Mouse (Mus musculus): ENCODE measurements around the gene Supt5. TPM values are rescaled to one million over a fixed set of nuclear protein-coding genes. Genes with fewer than 3 reads are reported as not detected.

Gene Supt5
- polyA plus RNA-seq, 1 experiment from 2014 or later: 88.4 TPM

DNA sequence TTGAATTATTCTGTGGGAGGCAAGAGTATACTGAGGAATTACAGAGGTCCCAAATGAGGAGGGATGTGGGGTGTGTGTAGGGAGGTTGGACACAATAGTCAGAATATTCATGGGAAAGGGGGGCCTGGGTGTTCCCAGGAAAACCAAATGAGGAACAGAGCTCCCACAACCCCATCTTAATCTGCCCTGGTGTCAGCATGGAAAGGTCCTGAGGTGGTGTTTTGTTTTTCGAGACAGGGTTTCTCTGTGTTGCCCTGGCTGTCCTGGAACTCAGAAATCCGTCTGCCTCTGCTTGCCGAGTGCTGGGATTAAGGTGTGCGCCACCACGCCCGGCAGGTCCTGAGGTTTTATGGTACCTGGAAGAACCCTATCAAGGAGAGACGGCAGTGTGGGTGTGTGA, 19.9 kb upstream of the Supt5 start:
- Histone ChIP-seq H3K4me3 (no peak overlapping the region), H3K9me3 (no peaks in the 10 kb centered on the region), H3K4me2 (no peak overlapping the region), H3K27ac (peak overlapping the region; percentile 85), H3K36me3 (peaks cover 53% of the 10 kb centered on the region), H3K4me1 (peaks cover 26% of the 10 kb centered on the region), H3K27me3 (no peaks in the 10 kb centered on the region), H3K9ac (no peak overlapping the region)
- no peak for ATAC-seq (ENCODE audit: borderline replicate concordance, extremely low read depth, low FRiP score, low TSS enrichment)
- 48% methylated on average over 7 of the region's 7 CpGs for WGBS

DNA sequence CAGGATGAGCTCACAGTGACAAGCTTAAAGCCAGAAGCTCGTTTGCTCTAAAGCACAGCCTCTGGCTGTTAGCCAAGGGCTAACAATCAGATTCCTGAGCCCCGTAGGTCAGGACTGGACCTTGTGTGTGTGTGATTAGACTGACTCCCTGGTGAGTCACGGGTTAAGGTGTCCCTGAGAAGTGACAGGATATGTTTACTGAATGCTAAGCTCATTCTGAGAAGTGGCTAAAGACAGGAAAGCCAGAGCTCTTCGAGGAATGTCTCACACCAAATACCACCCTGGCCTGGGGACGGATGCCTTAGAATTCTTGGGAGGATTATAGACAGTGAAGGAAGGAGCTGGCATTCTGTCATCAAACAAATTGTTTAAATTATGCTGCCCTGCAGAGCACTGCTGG, 19.4 kb upstream of the Supt5 start:
- H3K36me3 ChIP-seq: peaks cover 54% of the 10 kb centered on the region
- H3K4me2 ChIP-seq: 0 out of 2 replicates have a peak overlapping the region, but pooled peaks have one; percentile 0
- peak overlapping the region; percentile 85 for H3K27ac ChIP-seq
- no peaks in the 10 kb centered on the region for H3K27me3 ChIP-seq
- H3K4me1 ChIP-seq: peaks cover 26% of the 10 kb centered on the region
- no peak for ATAC-seq (ENCODE audit: borderline replicate concordance, extremely low read depth, low FRiP score, low TSS enrichment)
- no peaks in the 10 kb centered on the region for H3K9me3 ChIP-seq
- H3K4me3 ChIP-seq: no peak overlapping the region
- whole genome bisulfite sequencing: 3% methylated on average over 5 of the region's 5 CpGs
- no peak overlapping the region for H3K9ac ChIP-seq

DNA sequence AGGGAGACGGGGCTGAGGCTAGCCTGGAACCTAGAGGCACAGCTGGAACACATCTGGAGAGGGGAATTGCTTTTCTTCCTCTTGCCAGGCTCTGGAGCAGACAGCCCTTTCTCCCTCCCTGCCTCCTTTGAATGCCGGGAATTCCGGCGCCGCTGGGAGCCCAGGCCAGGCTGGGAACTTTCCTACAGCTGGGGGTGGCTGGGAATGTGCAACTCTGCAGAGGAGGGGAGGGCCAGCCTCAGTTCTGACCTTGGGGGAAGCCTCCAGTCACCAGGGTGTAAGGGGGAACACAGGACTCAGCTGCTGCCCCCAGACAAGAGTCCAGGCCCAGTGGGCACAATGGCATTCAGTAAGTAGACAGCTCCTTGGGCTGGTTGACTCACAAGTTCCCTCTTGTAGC, 18.4 kb upstream of the Supt5 start:
- Histone ChIP-seq H3K27me3 (no peaks in the 10 kb centered on the region), H3K9ac (no peak overlapping the region; the same call in 1 of the 2 replicates), H3K4me2 (no peak overlapping the region), H3K4me3 (no peak overlapping the region), H3K36me3 (peaks cover 59% of the 10 kb centered on the region), H3K9me3 (no peaks in the 10 kb centered on the region), H3K4me1 (peaks cover 29% of the 10 kb centered on the region), H3K27ac (peak overlapping the region; percentile 85)
- 9% methylated on average over 5 of the region's 5 CpGs for WGBS
- peak; percentile 66 for ATAC-seq (ENCODE audit: borderline replicate concordance, extremely low read depth, low FRiP score, low TSS enrichment)

DNA sequence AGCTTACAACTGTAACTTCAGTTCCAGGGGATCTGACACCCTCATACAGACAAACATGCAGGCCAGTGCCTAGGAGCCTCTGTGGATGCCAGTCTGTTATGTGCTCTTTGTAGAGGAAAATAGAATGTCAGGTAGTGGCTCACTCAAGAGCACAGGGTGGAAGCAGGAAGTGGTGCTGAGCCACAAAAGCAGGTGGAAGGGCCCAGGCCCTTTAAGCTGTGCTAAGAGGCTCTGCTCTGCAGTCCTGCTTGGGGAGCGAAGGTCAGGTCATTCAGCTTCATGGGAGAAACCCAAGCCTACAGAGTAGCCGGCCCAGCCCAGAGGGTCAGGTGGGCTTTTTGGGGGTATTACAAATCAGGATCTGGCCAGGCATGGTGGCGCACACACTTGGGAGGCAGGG, 16.7 kb upstream of the Supt5 start:
- H3K27me3 ChIP-seq: no peaks in the 10 kb centered on the region
- peaks cover 44% of the 10 kb centered on the region for H3K36me3 ChIP-seq
- no peak for ATAC-seq (ENCODE audit: borderline replicate concordance, extremely low read depth, low FRiP score, low TSS enrichment)
- no peak overlapping the region for H3K4me3 ChIP-seq
- WGBS: 76% methylated on average over 3 of the region's 3 CpGs
- no peak overlapping the region for H3K9ac ChIP-seq
- no peak overlapping the region for H3K27ac ChIP-seq
- H3K9me3 ChIP-seq: no peaks in the 10 kb centered on the region
- peaks cover 35% of the 10 kb centered on the region for H3K4me1 ChIP-seq
- no peak overlapping the region for H3K4me2 ChIP-seq

GRCm38 (mm10) chr7:28354596-28354995, 16.1 kb upstream of the Supt5 start:
- no peak for ATAC-seq (ENCODE audit: borderline replicate concordance, extremely low read depth, low FRiP score, low TSS enrichment)
- no peak overlapping the region for H3K9ac ChIP-seq
- no peaks in the 10 kb centered on the region for H3K9me3 ChIP-seq
- no peaks in the 10 kb centered on the region for H3K27me3 ChIP-seq
- H3K36me3 ChIP-seq: peaks cover 38% of the 10 kb centered on the region
- 86% methylated on average over 3 of the region's 3 CpGs for WGBS
- H3K4me2 ChIP-seq: no peak overlapping the region
- no peak overlapping the region for H3K27ac ChIP-seq
- no peak overlapping the region for H3K4me3 ChIP-seq
- peaks cover 41% of the 10 kb centered on the region for H3K4me1 ChIP-seq

DNA sequence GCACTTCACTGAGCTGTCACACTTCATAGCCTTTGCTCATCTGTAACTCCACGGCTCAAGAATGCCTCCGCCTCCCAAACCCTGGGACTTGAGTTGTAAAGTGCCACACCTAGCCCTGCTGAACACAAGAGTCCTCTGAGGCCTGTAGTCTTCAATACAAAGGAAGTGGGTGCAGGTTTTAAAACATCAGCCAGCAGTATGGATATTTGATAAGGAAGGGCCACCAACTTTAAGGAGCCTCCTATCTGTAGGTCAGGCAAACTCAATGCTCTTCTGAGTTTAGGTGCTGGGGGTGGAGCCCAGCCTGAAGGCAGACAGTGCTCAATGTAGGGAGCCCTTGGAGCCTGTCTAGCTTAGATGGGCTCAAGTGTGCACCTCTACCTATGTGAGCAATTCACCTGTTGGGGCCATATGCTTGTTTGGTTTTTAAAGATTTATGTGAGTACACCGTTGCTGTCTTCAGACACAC, 15.6 kb upstream of the Supt5 start:
- Histone ChIP-seq H3K27ac (no peak overlapping the region), H3K9ac (no peak overlapping the region), H3K4me2 (no peak overlapping the region), H3K4me3 (no peak overlapping the region), H3K36me3 (peaks cover 35% of the 10 kb centered on the region), H3K4me1 (peaks cover 45% of the 10 kb centered on the region), H3K9me3 (no peaks in the 10 kb centered on the region), H3K27me3 (no peaks in the 10 kb centered on the region)
- ATAC-seq (ENCODE audit: borderline replicate concordance, extremely low read depth, low FRiP score, low TSS enrichment): no peak
- WGBS: 84% methylated on average over 3 of the region's 3 CpGs

DNA sequence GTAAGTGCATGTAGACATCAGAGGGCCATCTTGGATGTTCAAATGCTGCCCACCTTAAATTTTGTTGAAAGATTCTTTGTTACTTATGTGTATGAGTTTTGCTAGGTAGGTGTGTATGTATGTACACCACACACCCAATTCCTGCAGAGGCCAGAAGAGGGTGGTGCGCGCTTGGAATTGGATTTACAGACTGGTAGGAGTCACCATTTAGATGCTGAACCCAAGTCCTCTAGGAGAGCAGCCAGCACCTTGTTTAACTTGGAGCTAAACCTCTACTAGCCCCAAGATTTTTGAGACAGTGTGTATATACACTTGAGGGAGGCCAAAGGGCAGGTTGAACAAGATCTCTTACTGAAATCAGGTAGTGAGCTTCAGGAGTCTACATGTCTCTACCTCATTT, 14.7 kb upstream of the Supt5 start:
- ATAC-seq (ENCODE audit: borderline replicate concordance, extremely low read depth, low FRiP score, low TSS enrichment): no peak
- H3K4me1 ChIP-seq: peaks cover 37% of the 10 kb centered on the region
- no peaks in the 10 kb centered on the region for H3K27me3 ChIP-seq
- 89% methylated on average over 2 of the region's 2 CpGs for WGBS
- no peak overlapping the region for H3K4me3 ChIP-seq
- no peak overlapping the region for H3K4me2 ChIP-seq
- no peak overlapping the region for H3K9ac ChIP-seq
- peaks cover 33% of the 10 kb centered on the region for H3K36me3 ChIP-seq
- no peaks in the 10 kb centered on the region for H3K9me3 ChIP-seq
- no peak overlapping the region for H3K27ac ChIP-seq

DNA sequence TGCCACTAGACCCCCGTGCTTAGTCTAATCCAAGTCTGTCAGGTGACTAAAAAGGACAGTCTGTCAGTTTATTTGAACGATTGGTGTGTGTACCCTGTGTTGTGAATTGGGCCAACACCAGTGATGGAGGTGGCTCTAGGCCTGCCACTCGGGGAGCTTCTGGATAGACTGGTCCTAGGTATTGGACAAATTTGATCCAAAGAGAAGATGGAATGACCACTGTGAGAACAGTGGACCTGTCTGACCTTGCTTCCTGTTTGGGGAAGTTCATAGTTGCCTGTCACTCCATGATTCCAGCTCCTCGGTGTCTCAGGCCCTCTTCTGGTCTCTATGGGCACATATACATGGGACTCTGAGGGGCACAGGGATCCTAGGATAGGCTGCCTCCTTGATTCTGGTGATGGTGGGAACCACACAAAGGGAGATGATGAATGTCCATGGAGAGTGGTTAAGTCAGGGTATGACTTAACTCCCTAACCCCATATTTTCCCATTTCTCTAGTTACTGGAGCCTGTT, 13.2 kb upstream of the Supt5 start:
- no peaks in the 10 kb centered on the region for H3K9me3 ChIP-seq
- H3K36me3 ChIP-seq: peaks cover 33% of the 10 kb centered on the region
- H3K27ac ChIP-seq: no peak overlapping the region
- WGBS: 27% methylated on average over 4 of the region's 4 CpGs
- peak overlapping the region; percentile 95 for H3K9ac ChIP-seq
- H3K4me2 ChIP-seq: peak overlapping the region; percentile 70
- no peaks in the 10 kb centered on the region for H3K27me3 ChIP-seq
- peak overlapping the region; percentile 79 for H3K4me3 ChIP-seq
- no peak for ATAC-seq (ENCODE audit: borderline replicate concordance, extremely low read depth, low FRiP score, low TSS enrichment)
- H3K4me1 ChIP-seq: peaks cover 23% of the 10 kb centered on the region

GRCm38 (mm10) chr7:28350155-28350883, 11.8 kb upstream of the Supt5 start, which contains the start of gene Rps16:
Gene Rps16, plus strand, starts transcription at chr7:28350652.
- Histone ChIP-seq H3K27me3 (no peaks in the 10 kb centered on the region), H3K4me1 (peaks cover 20% of the 10 kb centered on the region), H3K27ac (peak within 1 kb of the TSS; percentile 86), H3K4me2 (peak within 1 kb of the TSS; percentile 70), H3K9me3 (no peaks in the 10 kb centered on the region), H3K36me3 (peaks cover 33% of the 10 kb centered on the region), H3K4me3 (peak within 1 kb of the TSS; percentile 79), H3K9ac (peak within 1 kb of the TSS; percentile 95)
- under 1% methylated on average over 49 of the region's 50 CpGs for WGBS
- ATAC-seq (ENCODE audit: borderline replicate concordance, extremely low read depth, low FRiP score, low TSS enrichment): peak; percentile 96

- 79% methylated on average over 7 of the region's 7 CpGs for WGBS
- no peak for ATAC-seq (ENCODE audit: borderline replicate concordance, extremely low read depth, low FRiP score, low TSS enrichment)
- Histone ChIP-seq H3K4me2 (no peak overlapping the region), H3K27me3 (no peaks in the 10 kb centered on the region), H3K4me1 (peaks cover 20% of the 10 kb centered on the region), H3K27ac (no peak overlapping the region), H3K9ac (no peak overlapping the region), H3K4me3 (no peak overlapping the region), H3K9me3 (no peaks in the 10 kb centered on the region), H3K36me3 (peaks cover 18% of the 10 kb centered on the region)
These were observed 10.1 kb upstream of the Supt5 start for GRCm38 (mm10) chr7:28348601-28349000.

- 59% methylated on average over 3 of the region's 3 CpGs for WGBS
- peaks cover 20% of the 10 kb centered on the region for H3K4me1 ChIP-seq
- H3K9me3 ChIP-seq: no peaks in the 10 kb centered on the region
- ATAC-seq (ENCODE audit: borderline replicate concordance, extremely low read depth, low FRiP score, low TSS enrichment): no peak
- H3K27me3 ChIP-seq: no peaks in the 10 kb centered on the region
- no peak overlapping the region for H3K27ac ChIP-seq
- peaks cover 10% of the 10 kb centered on the region for H3K36me3 ChIP-seq
- no peak overlapping the region for H3K4me3 ChIP-seq
- no peak overlapping the region for H3K4me2 ChIP-seq
- no peak overlapping the region for H3K9ac ChIP-seq
These were observed 9.2 kb upstream of the Supt5 start for GRCm38 (mm10) chr7:28347746-28348145.

GRCm38 (mm10) chr7:28344637-28345036, 6.1 kb upstream of the Supt5 start:
- 4% methylated on average over 4 of the region's 4 CpGs for WGBS
- Histone ChIP-seq H3K27ac (no peak overlapping the region), H3K9me3 (no peaks in the 10 kb centered on the region), H3K27me3 (no peaks in the 10 kb centered on the region), H3K36me3 (no peaks in the 10 kb centered on the region), H3K4me3 (no peak overlapping the region), H3K4me2 (no peak overlapping the region), H3K4me1 (peaks cover 6% of the 10 kb centered on the region), H3K9ac (no peak overlapping the region)
- ATAC-seq (ENCODE audit: borderline replicate concordance, extremely low read depth, low FRiP score, low TSS enrichment): no peak
